Mouse (Mus musculus) liver, adult 2 months (tissue): Measurements from ENCODE around the gene Nufip2.

ENCODE experiments used
- CTCF ChIP-seq: fragments of 200-500 bp; IDR thresholded peaks from 2 replicates; pipeline ENCODE4 v1.5.1; 2011; ENCODE audit warnings: low read depth, low read length, control low read depth
- POLR2A ChIP-seq: fragments of 200-500 bp; IDR thresholded peaks from 2 replicates; pipeline ENCODE4 v1.6.1; 2011; ENCODE audit warnings: low read length, control low read depth; ENCODE audit not compliant: insufficient read depth; ENCODE audit errors: extremely low read depth

DNA sequence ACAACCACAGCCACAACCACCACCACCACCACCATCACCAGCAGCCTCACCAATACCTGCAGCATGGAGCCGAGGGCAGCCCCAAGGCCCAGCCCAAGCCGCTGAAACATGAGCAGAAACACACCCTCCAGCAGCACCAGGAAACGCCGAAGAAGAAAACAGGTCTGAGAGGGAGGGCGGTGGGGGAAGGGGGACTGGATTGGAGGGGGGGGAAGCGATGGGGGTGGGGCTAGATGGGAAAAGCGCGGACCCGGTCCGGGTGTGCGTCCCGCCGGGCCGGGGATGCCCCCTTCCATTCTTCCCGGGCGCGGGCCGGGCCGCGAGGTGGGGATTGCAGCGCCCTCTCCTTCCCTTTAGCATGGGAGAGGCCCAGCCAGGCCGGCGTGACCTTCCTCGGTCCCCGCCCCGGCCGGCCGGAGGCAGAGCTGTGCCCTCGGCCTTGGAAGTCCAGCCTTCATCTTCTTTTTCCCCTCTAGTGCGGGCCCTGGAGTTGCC is 438 bp downstream of the Nufip2 start:
- no peak for TF ChIP-seq CTCF
- no peak for TF ChIP-seq POLR2A
